Mouse (Mus musculus): Measurements from ENCODE around the gene Satb2. TPM values are rescaled to one million over a fixed set of nuclear protein-coding genes. Genes with fewer than 3 reads are reported as not detected.

Gene Satb2
- polyA plus RNA-seq, 1 experiment from 2014 or later, result 1.7 TPM

GRCm38 (mm10) chr1:56897492-56898180 is 80.8 kb downstream of the Satb2 start:
- Histone ChIP-seq H3K4me1 (peaks cover 7% of the 10 kb centered on the region; the same call in 1 of the 2 replicates), H3K27ac (no peak overlapping the region), H3K9me3 (no peaks in the 10 kb centered on the region), H3K27me3 (ENCODE audit: insufficient read depth, poor library complexity, severe bottlenecking) (no peaks in the 10 kb centered on the region), H3K36me3 (no peaks in the 10 kb centered on the region), H3K4me3 (no peak overlapping the region)
- DNase-seq (ENCODE audit: low spot score), result no peak
- WGBS, result 86% methylated on average over 8 of the region's 8 CpGs

GRCm38 (mm10) chr1:56896670-56897069 is 81.8 kb downstream of the Satb2 start:
- Histone ChIP-seq H3K9me3 (no peaks in the 10 kb centered on the region), H3K4me3 (no peak overlapping the region), H3K36me3 (no peaks in the 10 kb centered on the region), H3K4me1 (peaks cover 7% of the 10 kb centered on the region; the same call in 1 of the 2 replicates), H3K27me3 (ENCODE audit: insufficient read depth, poor library complexity, severe bottlenecking) (no peaks in the 10 kb centered on the region), H3K27ac (no peak overlapping the region)
- 90% methylated on average over 3 of the region's 3 CpGs for WGBS
- DNase-seq (ENCODE audit: low spot score), result no peak

- no peaks in the 10 kb centered on the region for H3K27me3 ChIP-seq (ENCODE audit: insufficient read depth, poor library complexity, severe bottlenecking)
- H3K27ac ChIP-seq, result no peak overlapping the region
- no peaks in the 10 kb centered on the region for H3K4me1 ChIP-seq
- H3K36me3 ChIP-seq, result no peaks in the 10 kb centered on the region
- H3K4me3 ChIP-seq, result no peak overlapping the region
- WGBS, result 75% methylated on average over 5 of the region's 5 CpGs
- no peaks in the 10 kb centered on the region for H3K9me3 ChIP-seq
- DNase-seq (ENCODE audit: low spot score), result no peak
Observed at GRCm38 (mm10) chr1:56892766-56893165, 85.7 kb downstream of the Satb2 start.

- Histone ChIP-seq H3K9me3 (no peaks in the 10 kb centered on the region), H3K36me3 (no peaks in the 10 kb centered on the region), H3K27me3 (ENCODE audit: insufficient read depth, poor library complexity, severe bottlenecking) (no peaks in the 10 kb centered on the region), H3K4me1 (no peaks in the 10 kb centered on the region), H3K27ac (no peak overlapping the region), H3K4me3 (no peak overlapping the region)
- 79% methylated on average over 1 of the region's 1 CpGs for WGBS
- DNase-seq (ENCODE audit: low spot score), result no peak
Observed at GRCm38 (mm10) chr1:56888939-56889338, 89.5 kb downstream of the Satb2 start.

- no peaks in the 10 kb centered on the region for H3K9me3 ChIP-seq
- no peak overlapping the region for H3K4me3 ChIP-seq
- H3K36me3 ChIP-seq, result no peaks in the 10 kb centered on the region
Observed at GRCm38 (mm10) chr1:56887524-56887923, 90.9 kb downstream of the Satb2 start.

GRCm38 (mm10) chr1:56871485-56871884 is 107.0 kb downstream of the Satb2 start:
- 92% methylated on average over 8 of the region's 8 CpGs for WGBS
- H3K27me3 ChIP-seq (ENCODE audit: insufficient read depth, poor library complexity, severe bottlenecking), result no peaks in the 10 kb centered on the region
- H3K27ac ChIP-seq, result no peak overlapping the region
- H3K36me3 ChIP-seq, result no peaks in the 10 kb centered on the region
- no peak overlapping the region for H3K4me3 ChIP-seq
- H3K9me3 ChIP-seq, result no peaks in the 10 kb centered on the region
- peaks cover 2% of the 10 kb centered on the region; the same call in 1 of the 2 replicates for H3K4me1 ChIP-seq
- DNase-seq (ENCODE audit: low spot score), result no peak

More at GRCm38 (mm10) chr1:56887524-56887923, 90.9 kb downstream of the Satb2 start:
- H3K27me3 ChIP-seq (ENCODE audit: insufficient read depth, poor library complexity, severe bottlenecking), result no peaks in the 10 kb centered on the region
- H3K27ac ChIP-seq, result no peak overlapping the region
- no peak for DNase-seq (ENCODE audit: low spot score)
- no peaks in the 10 kb centered on the region for H3K4me1 ChIP-seq

- H3K4me1 ChIP-seq, result peaks cover 6% of the 10 kb centered on the region; the same call in 1 of the 2 replicates
- H3K9me3 ChIP-seq, result no peaks in the 10 kb centered on the region
- DNase-seq (ENCODE audit: low spot score), result no peak
- H3K36me3 ChIP-seq, result no peaks in the 10 kb centered on the region
- H3K27ac ChIP-seq, result no peak overlapping the region
- no peak overlapping the region for H3K4me3 ChIP-seq
- WGBS, result 83% methylated on average over 1 of the region's 1 CpGs
- H3K27me3 ChIP-seq (ENCODE audit: insufficient read depth, poor library complexity, severe bottlenecking), result no peaks in the 10 kb centered on the region
Observed at GRCm38 (mm10) chr1:56865246-56865645, 113.2 kb downstream of the Satb2 start.

- Histone ChIP-seq H3K4me3 (no peak overlapping the region), H3K27me3 (ENCODE audit: insufficient read depth, poor library complexity, severe bottlenecking) (no peaks in the 10 kb centered on the region), H3K9me3 (no peaks in the 10 kb centered on the region), H3K27ac (no peak overlapping the region), H3K36me3 (no peaks in the 10 kb centered on the region), H3K4me1 (peaks cover 6% of the 10 kb centered on the region; the same call in 1 of the 2 replicates)
- WGBS, result 75% methylated on average over 4 of the region's 4 CpGs
- no peak for DNase-seq (ENCODE audit: low spot score)
Observed at GRCm38 (mm10) chr1:56862799-56863198, 115.7 kb downstream of the Satb2 start.

GRCm38 (mm10) chr1:56857202-56857601 is 121.2 kb downstream of the Satb2 start:
- no peaks in the 10 kb centered on the region for H3K36me3 ChIP-seq
- no peak overlapping the region for H3K4me3 ChIP-seq
- H3K9me3 ChIP-seq, result no peaks in the 10 kb centered on the region
- no peak for DNase-seq (ENCODE audit: low spot score)
- peak overlapping the region; percentile 56; the same call in 1 of the 2 replicates for H3K27ac ChIP-seq
- no peaks in the 10 kb centered on the region for H3K27me3 ChIP-seq (ENCODE audit: insufficient read depth, poor library complexity, severe bottlenecking)
- no peaks in the 10 kb centered on the region for H3K4me1 ChIP-seq
- 62% methylated on average over 8 of the region's 8 CpGs for WGBS

- H3K36me3 ChIP-seq, result no peaks in the 10 kb centered on the region
- H3K27ac ChIP-seq, result no peak overlapping the region
- no peaks in the 10 kb centered on the region for H3K27me3 ChIP-seq (ENCODE audit: insufficient read depth, poor library complexity, severe bottlenecking)
- 87% methylated on average over 8 of the region's 8 CpGs for WGBS
- H3K4me1 ChIP-seq, result no peaks in the 10 kb centered on the region
- no peak for DNase-seq (ENCODE audit: low spot score)
- H3K9me3 ChIP-seq, result no peaks in the 10 kb centered on the region
- no peak overlapping the region for H3K4me3 ChIP-seq
Observed at GRCm38 (mm10) chr1:56850446-56850845, 128.0 kb downstream of the Satb2 start.

- Histone ChIP-seq H3K27ac (no peak overlapping the region), H3K4me1 (no peaks in the 10 kb centered on the region), H3K4me3 (no peak overlapping the region), H3K27me3 (ENCODE audit: insufficient read depth, poor library complexity, severe bottlenecking) (no peaks in the 10 kb centered on the region), H3K9me3 (no peaks in the 10 kb centered on the region), H3K36me3 (no peaks in the 10 kb centered on the region)
- no peak for DNase-seq (ENCODE audit: low spot score)
- WGBS, result 92% methylated on average over 9 of the region's 9 CpGs
Observed at GRCm38 (mm10) chr1:56846358-56846757, 132.1 kb downstream of the Satb2 start.

- Histone ChIP-seq H3K36me3 (no peaks in the 10 kb centered on the region), H3K27ac (no peak overlapping the region), H3K4me1 (no peaks in the 10 kb centered on the region), H3K4me3 (no peak overlapping the region), H3K27me3 (ENCODE audit: insufficient read depth, poor library complexity, severe bottlenecking) (no peaks in the 10 kb centered on the region), H3K9me3 (no peaks in the 10 kb centered on the region)
- DNase-seq (ENCODE audit: low spot score), result no peak
- WGBS, result 86% methylated on average over 8 of the region's 8 CpGs
Observed at GRCm38 (mm10) chr1:56845523-56846118, 132.8 kb downstream of the Satb2 start.

- WGBS, result 13% methylated on average over 10 of the region's 10 CpGs
- no peak overlapping the region for H3K4me3 ChIP-seq
- no peak overlapping the region for H3K27ac ChIP-seq
- no peaks in the 10 kb centered on the region for H3K27me3 ChIP-seq (ENCODE audit: insufficient read depth, poor library complexity, severe bottlenecking)
- no peaks in the 10 kb centered on the region for H3K36me3 ChIP-seq
- DNase-seq (ENCODE audit: low spot score), result no peak
- H3K9me3 ChIP-seq, result no peaks in the 10 kb centered on the region
- H3K4me1 ChIP-seq, result no peaks in the 10 kb centered on the region
Observed at GRCm38 (mm10) chr1:56844551-56845330, 133.7 kb downstream of the Satb2 start.

Measured in heart, embryonic 10.5 days (tissue).